Mouse (Mus musculus): ENCODE measurements around the gene Gm10097. TPM values are rescaled to one million over a fixed set of nuclear protein-coding genes. Genes with fewer than 3 reads are reported as not detected.

Gene Gm10097
- total RNA-seq, 1 experiment, result not detected

GRCm38 (mm10) chr10:5116720-5117119 is 47.7 kb downstream of the Gm10097 start:
- no peak overlapping the region for H3K9ac ChIP-seq (ENCODE audit: insufficient read depth, low read depth, low read length, poor library complexity, severe bottlenecking)
- H3K27ac ChIP-seq (ENCODE audit: insufficient read depth, low read depth, low read length, poor library complexity, severe bottlenecking), result no peak overlapping the region
- no peaks in the 10 kb centered on the region for H3K36me3 ChIP-seq (ENCODE audit: control insufficient read depth, insufficient read depth, low read length, poor library complexity, severe bottlenecking)
- in situ Hi-C loops (cut with MboI; ENCODE audit: low sequenced_read_pairs in 2 of 2, unreplicated experiment in 2 of 2), result no loop called here
- no peak for DNase-seq (ENCODE audit: low read depth, low spot score)
- H3K4me1 ChIP-seq (ENCODE audit: control insufficient read depth in 2 of 2, insufficient read depth in 2 of 2, low read length in 2 of 2, poor library complexity in 1 of 2), result no peaks in the 10 kb centered on the region
- TF ChIP-seq MAFK (IDR thresholded peaks at IDR 0.05; ENCODE audit: insufficient read depth, low read depth, low read length), result no peak
- TF ChIP-seq CHD2 (IDR thresholded peaks at IDR 0.05; ENCODE audit: low read depth, low read length), result no peak
- no peak for TF ChIP-seq ZC3H11A (IDR thresholded peaks at IDR 0.05; ENCODE audit: borderline replicate concordance, low read depth, low read length)
- TF ChIP-seq ZNF384 (IDR thresholded peaks at IDR 0.05; ENCODE audit: low read depth, low read length), result no peak
- no peak for TF ChIP-seq HCFC1 (IDR thresholded peaks at IDR 0.05; ENCODE audit: borderline replicate concordance, insufficient read depth, low read length)
- no peak overlapping the region for H3K4me3 ChIP-seq (ENCODE audit: insufficient read depth in 1 of 2, low read depth in 1 of 2, low read length in 2 of 2, poor library complexity in 1 of 2, severe bottlenecking in 1 of 2)
- no peaks in the 10 kb centered on the region for H3K9me3 ChIP-seq (ENCODE audit: control insufficient read depth, insufficient read depth, low read depth, low read length)
